Mouse (Mus musculus): ENCODE measurements around the gene Rab11fip4. TPM values are rescaled to one million over a fixed set of nuclear protein-coding genes. Genes with fewer than 3 reads are reported as not detected.

Gene Rab11fip4
- total and polyA plus RNA-seq, 2 experiments from 2014 or later, result 17.4 to 69.3 TPM

DNA sequence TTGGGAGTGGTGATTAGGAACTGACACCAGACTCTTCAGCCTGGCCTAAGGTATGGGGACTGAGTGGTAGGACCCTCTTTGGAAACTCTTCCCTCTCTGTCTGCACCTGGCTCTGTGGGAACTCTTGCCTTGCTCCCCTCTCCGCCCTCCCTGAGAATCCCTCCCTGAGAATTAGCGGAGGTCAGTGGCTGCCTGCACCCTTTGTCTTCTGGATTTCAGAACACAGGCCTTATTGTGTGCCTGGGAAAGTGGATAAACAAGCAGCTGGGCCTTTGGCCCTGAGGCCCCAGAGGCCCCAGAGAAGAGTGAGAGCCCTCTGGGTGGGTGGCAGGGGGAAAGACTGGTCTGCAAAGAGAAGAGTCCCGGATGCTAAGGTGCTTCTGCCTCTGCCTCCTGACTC, 22.1 kb downstream of the Rab11fip4 start:
- Histone ChIP-seq H3K9ac (replicated peaks; ENCODE audit: low read length) (no peak overlapping the region), H3K27me3 (ENCODE audit: insufficient read depth, low read length) (no peaks in the 10 kb centered on the region), H3K4me3 (ENCODE audit: low read length) (no peak overlapping the region), H3K36me3 (ENCODE audit: insufficient read depth, low read length) (no peaks in the 10 kb centered on the region), H3K9me3 (ENCODE audit: low read length) (no peaks in the 10 kb centered on the region), H3K4me1 (ENCODE audit: insufficient read depth, low read length) (peaks cover 24% of the 10 kb centered on the region), H3K4me2 (ENCODE audit: low read depth, low read length) (no peak overlapping the region), H3K27ac (no peak overlapping the region)
- DNase-seq (ENCODE audit: low spot score), result no peak
- 27% methylated on average over 3 of the region's 3 CpGs for WGBS
- no peak for TF ChIP-seq CTCF (IDR thresholded peaks at IDR 0.05; ENCODE audit: low read depth)
- ATAC-seq, result no peak

DNA sequence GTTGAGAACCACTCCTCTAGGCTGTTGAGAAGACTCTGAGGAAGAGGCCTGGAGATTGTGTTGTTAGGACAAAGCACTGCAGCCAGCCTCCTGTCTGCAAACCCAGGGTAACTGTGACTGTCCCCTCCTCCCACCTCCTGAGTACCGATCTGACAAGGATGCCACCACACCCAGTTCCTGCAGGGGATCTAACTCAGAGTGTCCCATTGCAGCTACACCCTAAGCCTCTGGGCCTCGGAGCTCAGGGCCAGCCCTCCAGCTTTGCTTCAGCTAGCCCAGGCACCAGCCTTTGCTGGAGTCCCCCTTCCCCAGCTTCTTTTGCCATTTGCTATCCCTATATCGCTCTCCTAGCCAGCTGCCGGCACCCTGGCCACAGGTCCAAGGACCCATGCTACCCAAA, 22.7 kb downstream of the Rab11fip4 start:
- ATAC-seq, result no peak
- no peak overlapping the region for H3K4me2 ChIP-seq (ENCODE audit: low read depth, low read length)
- 70% methylated on average over 4 of the region's 4 CpGs for WGBS

DNA sequence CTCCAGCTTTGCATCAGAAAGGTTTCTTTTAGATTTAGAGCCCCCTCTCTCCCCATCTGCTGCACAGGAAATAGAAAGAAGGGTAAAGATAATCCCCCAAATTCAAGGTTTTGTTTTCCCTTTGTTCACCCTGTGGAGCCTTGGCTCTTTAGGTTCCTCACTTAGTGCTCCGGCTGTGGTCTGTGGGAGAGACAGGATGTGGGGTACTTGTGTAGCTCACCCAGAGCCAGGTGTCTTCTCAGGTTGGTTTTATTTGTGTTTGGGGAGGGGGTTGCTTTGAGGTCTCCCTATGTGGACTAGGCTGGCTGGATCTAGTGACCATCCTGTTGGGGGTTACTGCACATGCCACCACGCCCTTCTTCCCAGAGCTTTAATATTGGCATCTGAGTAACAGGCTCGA, 23.9 kb downstream of the Rab11fip4 start:
- no peak overlapping the region for H3K4me3 ChIP-seq (ENCODE audit: low read length)
- DNase-seq (ENCODE audit: low spot score) (no peak), ATAC-seq (no peak)
- no peaks in the 10 kb centered on the region for H3K36me3 ChIP-seq (ENCODE audit: insufficient read depth, low read length)
- no peak overlapping the region for H3K4me2 ChIP-seq (ENCODE audit: low read depth, low read length)
- H3K27ac ChIP-seq, result no peak overlapping the region
- H3K9ac ChIP-seq (replicated peaks; ENCODE audit: low read length), result no peak overlapping the region
- no peaks in the 10 kb centered on the region for H3K27me3 ChIP-seq (ENCODE audit: insufficient read depth, low read length)
- TF ChIP-seq CTCF (IDR thresholded peaks at IDR 0.05; ENCODE audit: low read depth), result no peak
- WGBS, result 85% methylated on average over 3 of the region's 3 CpGs
- peaks cover 24% of the 10 kb centered on the region for H3K4me1 ChIP-seq (ENCODE audit: insufficient read depth, low read length)
- no peaks in the 10 kb centered on the region for H3K9me3 ChIP-seq (ENCODE audit: low read length)

More for the DNA sequence above, 22.7 kb downstream of the Rab11fip4 start:
- Histone ChIP-seq H3K36me3 (ENCODE audit: insufficient read depth, low read length) (no peaks in the 10 kb centered on the region), H3K9me3 (ENCODE audit: low read length) (no peaks in the 10 kb centered on the region), H3K9ac (replicated peaks; ENCODE audit: low read length) (no peak overlapping the region), H3K27ac (no peak overlapping the region), H3K4me1 (ENCODE audit: insufficient read depth, low read length) (peaks cover 24% of the 10 kb centered on the region), H3K27me3 (ENCODE audit: insufficient read depth, low read length) (no peaks in the 10 kb centered on the region), H3K4me3 (ENCODE audit: low read length) (no peak overlapping the region)
- no peak for DNase-seq (ENCODE audit: low spot score)
- no peak for TF ChIP-seq CTCF (IDR thresholded peaks at IDR 0.05; ENCODE audit: low read depth)

DNA sequence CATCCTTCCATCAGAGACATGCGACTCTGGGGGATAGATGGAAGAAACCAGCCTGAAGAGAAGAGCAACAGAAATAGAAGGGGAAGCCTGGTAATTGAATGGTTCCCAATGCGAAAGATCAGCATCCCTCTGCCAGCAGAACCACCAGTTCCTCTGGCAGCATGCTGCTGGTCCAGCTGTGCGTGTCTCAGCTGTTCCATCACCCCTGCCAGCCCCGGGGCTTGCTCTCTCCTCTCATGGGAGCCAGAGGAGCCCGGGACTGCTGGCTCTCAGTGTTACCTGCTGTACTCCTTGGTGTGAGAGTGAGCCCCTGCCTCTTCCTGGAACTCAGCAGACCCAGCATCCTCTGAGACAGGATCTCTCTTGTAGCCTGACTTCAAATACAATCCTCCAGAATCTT, 24.9 kb downstream of the Rab11fip4 start:
- ATAC-seq, result no peak
- 45% methylated on average over 5 of the region's 5 CpGs for WGBS

DNA sequence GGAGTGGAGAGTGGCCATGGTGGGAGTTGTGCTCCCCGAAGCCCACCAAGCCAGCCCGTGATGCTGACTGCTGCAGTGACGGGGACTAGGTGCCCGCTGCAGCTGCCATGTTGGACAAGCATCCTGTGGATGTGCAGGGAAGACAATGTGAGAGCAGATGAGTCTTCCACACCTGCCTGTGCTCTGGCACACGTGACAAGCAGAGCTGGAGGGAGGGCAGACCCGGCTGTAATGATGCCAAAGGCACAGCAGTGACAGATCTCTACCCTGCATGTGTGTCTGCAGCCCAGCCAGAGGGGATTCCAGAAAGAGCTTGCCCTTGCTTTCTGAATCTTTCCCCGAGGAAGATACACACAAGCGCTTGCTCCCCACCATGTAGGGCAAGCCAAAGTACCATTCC, 27.0 kb downstream of the Rab11fip4 start:
- DNase-seq (ENCODE audit: low spot score) (peak; percentile 48), ATAC-seq (no peak)
- Histone ChIP-seq H3K9ac (replicated peaks; ENCODE audit: low read length) (no peak overlapping the region), H3K9me3 (ENCODE audit: low read length) (no peaks in the 10 kb centered on the region), H3K4me2 (ENCODE audit: low read depth, low read length) (no peak overlapping the region), H3K36me3 (ENCODE audit: insufficient read depth, low read length) (peaks cover 9% of the 10 kb centered on the region; the same call in 1 of the 2 replicates), H3K27me3 (ENCODE audit: insufficient read depth, low read length) (no peaks in the 10 kb centered on the region), H3K27ac (no peak overlapping the region), H3K4me1 (ENCODE audit: insufficient read depth, low read length) (peaks cover 3% of the 10 kb centered on the region; the same call in 1 of the 2 replicates), H3K4me3 (ENCODE audit: low read length) (no peak overlapping the region)
- TF ChIP-seq CTCF (IDR thresholded peaks at IDR 0.05; ENCODE audit: low read depth), result no peak
- WGBS, result 71% methylated on average over 8 of the region's 8 CpGs

More for the DNA sequence above, 24.9 kb downstream of the Rab11fip4 start:
- TF ChIP-seq CTCF (IDR thresholded peaks at IDR 0.05; ENCODE audit: low read depth), result no peak
- Histone ChIP-seq H3K27me3 (ENCODE audit: insufficient read depth, low read length) (no peaks in the 10 kb centered on the region), H3K27ac (no peak overlapping the region; the same call in 1 of the 2 replicates), H3K9me3 (ENCODE audit: low read length) (no peaks in the 10 kb centered on the region), H3K4me3 (ENCODE audit: low read length) (no peak overlapping the region), H3K36me3 (ENCODE audit: insufficient read depth, low read length) (peaks cover 5% of the 10 kb centered on the region; the same call in 1 of the 2 replicates), H3K4me1 (ENCODE audit: insufficient read depth, low read length) (peaks cover 16% of the 10 kb centered on the region), H3K4me2 (ENCODE audit: low read depth, low read length) (no peak overlapping the region), H3K9ac (replicated peaks; ENCODE audit: low read length) (no peak overlapping the region)
- DNase-seq (ENCODE audit: low spot score), result no peak

DNA sequence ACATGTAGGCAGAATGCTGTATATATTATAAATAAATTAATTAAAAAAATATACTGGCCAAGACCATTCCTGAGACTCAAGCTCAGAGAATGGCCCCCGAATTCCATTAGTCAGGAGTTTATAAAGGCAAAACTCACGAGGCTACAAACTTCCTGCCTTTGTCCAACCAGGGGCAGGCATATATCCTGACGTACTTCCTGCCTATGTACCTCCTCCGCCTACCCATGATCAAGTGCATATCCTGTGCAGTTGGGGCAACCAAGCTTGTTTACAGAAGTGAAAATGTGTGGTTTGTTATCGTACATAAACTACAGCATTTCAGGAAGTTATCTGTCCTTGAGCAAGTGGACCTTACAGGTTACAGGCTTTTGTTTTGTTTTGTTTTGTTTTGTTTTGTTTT, 32.0 kb downstream of the Rab11fip4 start:
- H3K9me3 ChIP-seq (ENCODE audit: low read length), result no peaks in the 10 kb centered on the region
- H3K36me3 ChIP-seq (ENCODE audit: insufficient read depth, low read length), result peaks cover 9% of the 10 kb centered on the region; the same call in 1 of the 2 replicates
- TF ChIP-seq CTCF (IDR thresholded peaks at IDR 0.05; ENCODE audit: low read depth), result no peak
- no peak overlapping the region for H3K4me2 ChIP-seq (ENCODE audit: low read depth, low read length)
- WGBS, result 85% methylated on average over 5 of the region's 5 CpGs
- H3K27ac ChIP-seq, result no peak overlapping the region
- no peaks in the 10 kb centered on the region for H3K4me1 ChIP-seq (ENCODE audit: insufficient read depth, low read length)
- DNase-seq (ENCODE audit: low spot score), result no peak
- H3K27me3 ChIP-seq (ENCODE audit: insufficient read depth, low read length), result no peaks in the 10 kb centered on the region
- no peak overlapping the region for H3K4me3 ChIP-seq (ENCODE audit: low read length)
- no peak overlapping the region for H3K9ac ChIP-seq (replicated peaks; ENCODE audit: low read length)
- no peak for ATAC-seq

DNA sequence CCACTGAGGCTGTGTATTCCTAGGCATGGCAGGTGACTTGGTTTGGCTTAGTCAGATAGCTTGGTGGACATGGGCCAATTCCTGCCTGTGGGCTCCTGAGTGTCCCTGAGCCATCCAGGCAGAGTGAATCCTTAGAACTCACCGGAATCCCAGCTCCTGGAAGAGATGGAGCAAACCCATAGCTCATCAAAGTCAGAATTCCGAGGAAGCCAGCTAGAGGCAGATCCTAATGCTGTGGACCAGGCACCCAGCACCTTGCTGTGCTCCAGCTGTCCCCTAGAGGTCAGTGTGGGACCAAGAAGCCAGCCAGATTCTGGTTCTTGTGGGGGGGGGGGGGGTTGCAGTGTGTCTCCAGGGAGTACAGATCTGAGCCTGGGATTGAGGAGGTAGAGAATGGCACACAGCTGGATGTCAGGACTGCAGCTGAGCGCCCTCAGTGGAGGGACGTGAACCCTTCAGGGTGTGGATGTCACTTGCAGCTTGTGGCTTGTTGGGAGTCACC, 33.8 kb downstream of the Rab11fip4 start:
- DNase-seq (ENCODE audit: low spot score) (peak; percentile 77), ATAC-seq (peak; percentile 65)
- Histone ChIP-seq H3K4me3 (ENCODE audit: low read length) (no peak overlapping the region), H3K27me3 (ENCODE audit: insufficient read depth, low read length) (no peaks in the 10 kb centered on the region), H3K27ac (no peak overlapping the region), H3K36me3 (ENCODE audit: insufficient read depth, low read length) (peaks cover 9% of the 10 kb centered on the region; the same call in 1 of the 2 replicates), H3K4me1 (ENCODE audit: insufficient read depth, low read length) (no peaks in the 10 kb centered on the region), H3K4me2 (ENCODE audit: low read depth, low read length) (no peak overlapping the region), H3K9me3 (ENCODE audit: low read length) (no peaks in the 10 kb centered on the region), H3K9ac (replicated peaks; ENCODE audit: low read length) (no peak overlapping the region)
- 18% methylated on average over 4 of the region's 4 CpGs for WGBS
- peak; percentile 82 for TF ChIP-seq CTCF (IDR thresholded peaks at IDR 0.05; ENCODE audit: low read depth)

All from hindbrain, postnatal 0 days (tissue).